Mouse (Mus musculus) cerebellum, adult 2 months (tissue): ENCODE results near the gene Hnrnpk. TPM values are rescaled to one million over a fixed set of nuclear protein-coding genes. Genes with fewer than 3 reads are reported as not detected.
A peak's percentile ranks its signal among the peaks of the same experiment; 100 is the strongest.
"Not testable (repeated sequence)": the region's sequence is repeated elsewhere in the genome, so short reads cannot be mapped to it uniquely, and the experiment has no call there.

ENCODE experiments used
- DNase-seq, 2 experiments: peaks; one replicate each; pipeline ENCODE4 v3.0.0; 2021
- H3K27ac ChIP-seq: fragments of 200-500 bp; 2 replicates; pipeline ENCODE4 v1.5.1; 2012; ENCODE audit warnings: low read length, control low read depth, inconsistent platforms; ENCODE audit not compliant: insufficient read depth
- H3K27me3 ChIP-seq: fragments of 200-500 bp; 2 replicates; pipeline ENCODE4 v1.6.1; 2012; ENCODE audit warnings: inconsistent platforms, mild to moderate bottlenecking, low read length, moderate library complexity; ENCODE audit not compliant: control insufficient read depth, insufficient read depth
- H3K4me1 ChIP-seq: fragments of 200-500 bp; 2 replicates; pipeline ENCODE4 v1.6.1; 2011; ENCODE audit warnings: low read length; ENCODE audit not compliant: control insufficient read depth, insufficient read depth
- H3K4me3 ChIP-seq: fragments of 200-500 bp; replicated peaks from 2 replicates; pipeline ENCODE3; 2011; ENCODE audit warnings: mild to moderate bottlenecking, low read depth, low read length, control low read depth; ENCODE audit not compliant: insufficient read depth
- CTCF ChIP-seq: fragments of 200-500 bp; IDR thresholded peaks from 2 replicates; pipeline ENCODE4 v1.5.1; 2011; ENCODE audit warnings: low read depth, mild to moderate bottlenecking, control low read depth, low read length, moderate library complexity, borderline replicate concordance; ENCODE audit not compliant: insufficient read depth
- POLR2A ChIP-seq: fragments of 200-500 bp; IDR thresholded peaks from 2 replicates; pipeline ENCODE4 v1.6.1; 2011; ENCODE audit warnings: low read length, control low read depth, borderline replicate concordance; ENCODE audit not compliant: insufficient read depth
- WGBS: fragments of 180-500 bp; shearing (Covaris S2); methylation state at CpG from one replicate; pipeline ENCODE4 v1.1.7; 2018; 5-methylcytosine and 5-hydroxymethylcytosine counted together
- polyA plus RNA-seq: library from polyadenylated mRNA; depleted of rRNA; stranded (reverse); fragments of >200 nt; gene quantifications from 2 replicates; pipeline ENCODE4 v1.2.3, GENCODE M21; 2012; rRNA removed

Gene Hnrnpk
- 385 and 442 TPM in 2 replicates for polyA plus RNA-seq

GRCm38 (mm10) chr13:58403243-58403642 lies at the start of gene Hnrnpk:
Gene Hnrnpk (minus strand): TSS chr13:58403343.
- DNase-seq, H3K4me1 ChIP-seq, H3K27me3 ChIP-seq: not testable (repeated sequence)
- WGBS, result 7% methylated on average over 17 of the region's 17 CpGs
- Histone ChIP-seq H3K27ac (peak within 1 kb of the TSS; percentile 98), H3K4me3 (peak within 1 kb of the TSS; percentile 81)

DNA sequence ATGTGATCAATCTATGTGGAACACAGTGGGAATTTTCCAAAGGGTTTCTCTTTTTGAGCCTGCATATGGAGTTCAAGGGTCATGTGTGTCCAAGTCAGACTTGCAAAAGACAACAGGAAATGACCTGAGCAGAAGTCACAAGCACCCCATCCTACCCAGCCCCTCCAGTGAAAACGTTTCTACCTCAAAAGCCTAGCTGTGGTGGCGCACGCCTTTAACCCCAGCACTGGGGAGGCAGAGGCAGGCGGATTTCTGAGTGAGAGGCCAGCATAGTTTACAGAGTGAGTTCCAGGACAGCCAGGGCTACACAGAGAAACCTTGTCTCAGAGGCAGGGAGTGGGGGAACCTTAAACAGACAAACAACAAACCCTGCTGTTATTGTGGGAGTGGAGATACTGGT lies 49.1 kb upstream of the Hnrnpk start:
- no peaks in the 10 kb centered on the region for H3K4me1 ChIP-seq
- TF ChIP-seq CTCF (no peak), POLR2A (no peak)
- 75% methylated on average over 4 of the region's 4 CpGs for WGBS

DNA sequence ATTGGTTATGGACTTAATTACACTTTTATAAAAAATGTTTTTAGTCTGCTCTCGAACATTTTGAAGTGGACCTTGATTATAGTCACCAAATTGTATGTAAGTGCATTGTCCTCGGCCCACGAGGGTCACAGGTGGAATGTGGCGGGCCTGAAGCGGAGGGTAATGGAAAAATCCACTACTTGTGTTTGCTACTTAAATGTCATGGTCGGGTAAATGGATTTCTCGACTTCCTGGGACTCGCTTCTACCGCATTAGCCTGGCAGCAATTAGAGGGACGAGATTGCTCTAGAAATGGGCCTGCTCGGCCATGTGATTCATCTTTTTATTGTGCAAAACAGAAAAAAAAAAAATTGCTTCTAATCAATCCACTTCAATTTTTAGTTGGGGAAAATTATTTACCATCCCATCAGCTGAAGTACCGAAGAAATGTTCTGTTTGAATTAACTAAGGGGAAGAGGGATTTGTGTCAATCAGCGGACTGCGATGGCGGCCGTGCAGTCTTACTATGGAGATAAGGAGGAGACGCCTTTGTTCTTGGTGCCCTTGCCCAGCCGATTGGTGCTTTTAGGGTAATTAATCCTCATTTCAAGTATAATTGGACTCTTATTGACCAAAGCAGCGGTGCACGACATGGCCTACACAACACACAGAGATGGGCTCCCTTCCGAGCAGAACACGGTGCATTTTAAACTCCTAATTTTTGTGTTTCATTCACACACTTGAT lies 47.5 kb upstream of the Hnrnpk start:
- H3K27ac ChIP-seq, result no peak overlapping the region
- WGBS, result 86% methylated on average over 22 of the region's 22 CpGs
- no peaks in the 10 kb centered on the region for H3K4me1 ChIP-seq
- TF ChIP-seq POLR2A, result no peak
- no peak for TF ChIP-seq CTCF
- DNase-seq, result no peak
- H3K4me3 ChIP-seq, result no peak overlapping the region
- no peaks in the 10 kb centered on the region; the same call in 1 of the 2 replicates for H3K27me3 ChIP-seq

More for the DNA sequence above, 49.1 kb upstream of the Hnrnpk start:
- no peak for DNase-seq
- Histone ChIP-seq H3K27me3 (no peaks in the 10 kb centered on the region; the same call in 1 of the 2 replicates), H3K27ac (no peak overlapping the region), H3K4me3 (no peak overlapping the region)

GRCm38 (mm10) chr13:58446541-58446940 lies 43.4 kb upstream of the Hnrnpk start:
- H3K4me3 ChIP-seq, result no peak overlapping the region
- TF ChIP-seq CTCF (no peak), POLR2A (no peak)
- H3K27ac ChIP-seq, result no peak overlapping the region
- no peaks in the 10 kb centered on the region for H3K27me3 ChIP-seq
- WGBS, result 82% methylated on average over 2 of the region's 2 CpGs
- H3K4me1 ChIP-seq, result no peaks in the 10 kb centered on the region
- DNase-seq, result no peak

- TF ChIP-seq CTCF (no peak), POLR2A (no peak)
- WGBS, result 54% methylated on average over 7 of the region's 7 CpGs
- Histone ChIP-seq H3K4me3 (no peak overlapping the region), H3K4me1 (no peaks in the 10 kb centered on the region), H3K27ac (no peak overlapping the region), H3K27me3 (no peaks in the 10 kb centered on the region)
- no peak for DNase-seq
Observed at GRCm38 (mm10) chr13:58443787-58444186, 40.6 kb upstream of the Hnrnpk start.

DNA sequence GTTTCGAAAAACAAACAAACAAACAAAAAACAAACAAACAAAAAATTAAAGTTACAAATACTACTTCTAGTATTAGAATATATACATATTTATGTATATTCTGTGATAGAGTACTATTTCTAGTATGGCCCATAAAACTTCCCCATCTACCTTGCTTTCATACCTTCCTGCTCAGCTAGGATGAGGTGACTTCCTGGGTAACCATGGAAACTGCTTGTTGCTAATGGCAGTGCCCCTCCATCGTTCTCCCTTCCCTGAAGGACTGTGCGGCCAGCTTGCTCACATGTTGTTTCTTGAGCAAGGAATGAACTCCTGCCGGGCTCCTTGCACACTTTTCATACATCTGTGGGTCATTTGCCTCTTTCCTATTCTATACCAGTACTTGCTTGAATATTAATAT lies 40.2 kb upstream of the Hnrnpk start:
- WGBS, result 48% methylated on average over 4 of the region's 4 CpGs
- no peak for DNase-seq
- H3K4me1 ChIP-seq, result no peaks in the 10 kb centered on the region
- no peaks in the 10 kb centered on the region for H3K27me3 ChIP-seq
- TF ChIP-seq CTCF (no peak), POLR2A (no peak)
- H3K27ac ChIP-seq, result no peak overlapping the region
- H3K4me3 ChIP-seq, result no peak overlapping the region

DNA sequence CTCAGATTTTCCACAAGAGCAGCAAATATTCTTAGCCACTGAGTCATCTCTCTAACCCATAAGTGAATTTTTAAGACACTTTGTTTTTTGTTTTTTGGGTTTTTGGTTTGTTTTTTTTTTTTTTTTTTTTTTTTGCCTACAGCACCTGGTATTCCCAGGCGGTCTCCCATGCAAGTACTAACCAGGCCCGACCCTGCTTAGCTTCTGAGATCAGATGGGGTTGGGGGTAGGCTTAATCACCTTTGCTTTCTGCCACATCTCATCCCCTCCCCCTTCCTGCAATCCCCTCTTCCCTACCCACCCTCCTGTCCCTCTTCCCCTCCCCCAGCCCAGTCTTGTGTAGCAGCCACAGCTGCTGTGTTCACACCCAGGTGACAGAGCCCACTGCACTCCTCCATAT lies 36.6 kb upstream of the Hnrnpk start:
- Histone ChIP-seq H3K27ac (no peak overlapping the region), H3K4me3 (no peak overlapping the region), H3K27me3 (no peaks in the 10 kb centered on the region), H3K4me1 (no peaks in the 10 kb centered on the region)
- TF ChIP-seq CTCF (no peak), POLR2A (no peak)
- no peak for DNase-seq
- WGBS, result 77% methylated on average over 2 of the region's 2 CpGs

DNA sequence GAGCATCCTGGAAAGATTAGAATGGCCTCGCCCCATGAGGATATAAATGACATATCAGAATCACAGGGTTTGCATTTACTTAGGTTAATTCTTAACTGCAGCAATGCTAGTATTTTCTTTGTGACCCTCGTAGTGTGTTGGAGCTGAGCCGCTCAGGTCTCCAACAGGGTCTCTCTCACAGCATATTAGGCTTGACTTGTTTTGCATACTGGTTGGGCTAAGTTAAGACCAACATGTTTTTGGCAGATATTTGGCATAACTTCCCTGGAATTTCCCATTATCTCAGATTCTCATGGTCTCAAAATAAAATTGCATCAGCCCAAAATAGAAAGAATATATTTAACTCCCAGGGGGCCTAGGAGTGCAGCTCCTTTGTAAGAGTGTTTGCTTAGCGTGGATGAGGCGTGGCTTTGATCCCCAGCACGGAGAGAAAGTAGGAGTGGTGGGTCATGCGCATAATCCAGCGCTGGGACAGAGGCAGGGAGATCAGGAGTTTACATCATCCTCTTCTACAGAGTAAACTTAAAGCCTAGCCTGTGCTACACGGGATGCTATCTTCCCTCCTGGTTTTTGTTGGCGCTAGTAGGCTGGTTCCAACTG lies 20.0 kb upstream of the Hnrnpk start:
- 74% methylated on average over 10 of the region's 10 CpGs for WGBS
- Histone ChIP-seq H3K4me1 (no peaks in the 10 kb centered on the region), H3K4me3 (no peak overlapping the region), H3K27me3 (no peaks in the 10 kb centered on the region), H3K27ac (no peak overlapping the region)
- DNase-seq, result no peak
- TF ChIP-seq CTCF, result no peak
- no peak for TF ChIP-seq POLR2A
